Mouse (Mus musculus) lung, postnatal 10 days (tissue): ENCODE data around the gene Fam102b.

Source experiments
- DNase-seq: peaks from one replicate; pipeline ENCODE4 v3.0.0; 2021

Gene Fam102b

GRCm38 (mm10) chr3:108959680-108960295 is 67.6 kb downstream of the Fam102b start:
- DNase-seq, result no peak

GRCm38 (mm10) chr3:108957976-108958375 is 69.4 kb downstream of the Fam102b start:
- no peak for DNase-seq

DNA sequence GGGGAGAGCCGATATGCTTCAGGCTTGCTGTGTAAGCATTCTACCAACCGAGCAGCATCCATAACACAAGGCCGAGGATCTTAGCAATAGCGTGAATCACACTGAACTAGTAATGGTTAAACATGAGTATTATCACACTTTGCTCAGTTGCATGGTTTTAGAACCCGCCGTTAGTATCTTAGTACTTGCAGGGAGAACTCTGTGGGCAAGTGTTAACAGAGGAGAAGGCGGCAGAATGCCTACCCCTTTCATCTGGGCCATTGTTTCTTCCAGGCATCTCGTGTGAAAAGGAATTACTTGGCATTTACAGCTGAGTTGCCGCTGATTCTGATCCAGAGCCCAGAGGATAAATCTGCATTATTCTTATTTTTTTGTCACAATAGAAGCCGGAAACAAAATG is 86.4 kb downstream of the Fam102b start:
- DNase-seq, result no peak

GRCm38 (mm10) chr3:108940001-108940633 is 87.3 kb downstream of the Fam102b start, which contains the start of gene Gm9857:
TSS of gene Gm9857 (minus strand) at chr3:108940445.
- DNase-seq, result peak; percentile 14

DNA sequence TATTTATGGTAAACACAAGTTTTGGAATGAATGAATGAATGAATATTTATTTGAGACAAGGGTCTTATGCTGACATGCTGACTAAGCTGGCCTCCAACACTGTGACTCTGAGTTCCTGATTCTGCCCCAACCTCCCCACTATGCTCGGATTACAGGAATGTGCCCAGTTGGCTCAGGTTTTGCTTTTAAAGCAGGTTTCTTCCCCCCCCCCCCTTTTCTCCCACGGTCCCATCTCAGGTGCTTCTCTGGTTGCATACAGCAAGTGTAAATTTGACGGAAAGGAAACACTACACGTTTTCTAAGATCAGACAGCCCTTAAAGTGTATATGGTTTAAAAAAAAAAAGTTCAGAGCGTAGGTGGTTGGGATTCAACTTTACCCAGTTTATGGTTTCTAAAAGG is 87.8 kb downstream of the Fam102b start, which contains the start of gene Henmt1:
Henmt1 (plus strand) TSS at position 301 of the 400 bp plus-strand sequence.
- DNase-seq, result no peak

DNA sequence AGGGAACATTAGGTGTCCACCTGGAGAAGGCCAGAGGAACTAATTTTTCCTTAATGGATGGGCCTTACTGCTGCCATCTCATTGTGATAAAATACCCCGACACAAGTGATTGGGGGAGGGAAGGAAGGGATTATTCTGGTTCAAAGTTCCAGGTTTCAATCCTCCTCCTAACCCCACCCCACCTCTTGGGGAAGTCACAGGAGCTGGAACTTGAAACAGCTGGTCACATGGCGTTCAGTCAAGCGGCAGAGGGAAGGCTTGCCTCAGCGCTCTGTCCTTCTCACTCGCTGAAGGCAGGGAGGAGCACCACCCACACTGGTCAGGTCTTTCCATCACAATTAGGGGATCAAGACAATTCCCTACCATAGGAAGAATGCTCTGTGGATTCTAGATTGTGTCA is 88.7 kb downstream of the Fam102b start:
- DNase-seq, result no peak

DNA sequence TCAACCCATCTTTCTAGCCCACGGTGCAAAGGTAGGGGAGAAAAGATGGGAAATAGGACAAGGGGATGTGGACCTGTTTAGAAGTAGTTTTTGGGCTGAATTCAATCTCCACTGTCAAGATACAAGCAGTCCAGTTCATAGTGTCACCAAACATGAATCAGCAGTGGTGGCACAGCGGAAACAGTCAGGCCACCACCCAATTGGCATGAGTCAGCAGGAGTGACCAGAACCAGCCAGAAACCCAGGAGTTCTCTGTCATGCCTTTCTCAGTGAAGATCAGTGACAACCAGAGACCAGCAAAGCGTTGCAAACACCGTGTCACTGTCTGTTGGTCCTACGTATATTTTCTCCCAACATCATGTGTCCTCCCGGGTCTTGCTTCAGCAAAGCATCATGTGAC is 93.8 kb downstream of the Fam102b start:
- no peak for DNase-seq

- DNase-seq, result no peak
Measured at GRCm38 (mm10) chr3:108926308-108926707, 101.1 kb downstream of the Fam102b start.

DNA sequence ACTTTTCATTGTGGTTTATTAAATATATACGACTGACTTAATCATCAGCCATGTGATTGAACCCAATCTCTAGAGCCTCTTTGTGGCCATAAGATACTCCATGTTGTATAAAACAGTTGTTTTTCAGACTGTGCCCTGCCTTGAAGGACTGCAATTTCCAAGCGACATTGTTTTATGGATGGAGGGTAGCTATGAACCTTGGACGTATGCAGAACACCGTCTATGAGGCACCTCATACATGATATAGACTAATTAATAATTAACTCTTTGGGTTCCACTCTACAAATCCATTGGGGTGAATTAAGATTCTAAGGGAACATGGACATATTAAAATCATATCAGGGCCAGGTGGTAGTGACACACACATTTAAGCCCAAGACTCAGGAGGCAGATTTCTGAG is 101.7 kb downstream of the Fam102b start:
- no peak for DNase-seq

GRCm38 (mm10) chr3:108921822-108922221 is 105.6 kb downstream of the Fam102b start:
- no peak for DNase-seq
